Mouse (Mus musculus): Measurements from ENCODE around the gene Thnsl2. TPM values are rescaled to one million over a fixed set of nuclear protein-coding genes. Genes with fewer than 3 reads are reported as not detected.

Gene Thnsl2
- total RNA-seq, 2 experiments from 2014 or later, result 2.0 to 2.9 TPM

Other genes starting within 250 kb of the Thnsl2 start
- not detected for gene Tex37, start 225.5 kb downstream of the Thnsl2 start, total RNA-seq (2021)
- gene Foxi3, start 187.9 kb downstream of the Thnsl2 start, total RNA-seq (2021), result not detected
- gene Fabp1, start 55.4 kb upstream of the Thnsl2 start, total RNA-seq (2021), result not detected
- 10 to 100 TPM; 11.0 to 12.2 TPM for gene Krcc1, start 127.2 kb upstream of the Thnsl2 start, total RNA-seq (2021)
- 1 to 10 TPM; 1.8 to 2.3 TPM for gene Smyd1, start 177.8 kb upstream of the Thnsl2 start, total RNA-seq (2021)
- not detected for gene Cd8b1, start 178.3 kb upstream of the Thnsl2 start, total RNA-seq (2021)
- not detected for gene Cd8a, start 229.0 kb upstream of the Thnsl2 start, total RNA-seq (2021)